Mouse (Mus musculus) G1E (cell line): ENCODE measurements around the gene Heatr6.

Source experiments
- CTCF ChIP-seq: IDR thresholded peaks from 2 replicates; pipeline ENCODE4 v1.5.1; 2012; ENCODE audit warnings: low read depth, low read length, inconsistent platforms, mixed read lengths
- GATA1 ChIP-seq: IDR thresholded peaks from 2 replicates; pipeline ENCODE4 v1.6.1; 2012; ENCODE audit warnings: borderline replicate concordance, low read length, inconsistent platforms, mixed read lengths
- GATA2 ChIP-seq: IDR thresholded peaks from 2 replicates; pipeline ENCODE4 v1.6.1; 2012; ENCODE audit warnings: low read depth, low read length, inconsistent platforms, borderline replicate concordance
- POLR2AphosphoS5 ChIP-seq: IDR thresholded peaks from 2 replicates; pipeline ENCODE4 v1.6.1; 2012; ENCODE audit warnings: low read depth, low read length, inconsistent platforms; ENCODE audit not compliant: insufficient replicate concordance
- TAL1 ChIP-seq: conservative IDR thresholded peaks from 2 replicates; pipeline ENCODE4 v1.6.1; 2012; ENCODE audit warnings: low read depth, low read length, inconsistent platforms, mixed read lengths

- TF ChIP-seq CTCF (no peak), GATA1 (no peak), POLR2AphosphoS5 (no peak), TAL1 (no peak), GATA2 (no peak)
These were observed 64.5 kb downstream of the Heatr6 start for GRCm38 (mm10) chr11:83817994-83818393.
